Mouse (Mus musculus) kidney, adult 2 months (tissue): Measurements from ENCODE around the gene Casq2.

Experiments used
- CTCF ChIP-seq: fragments of 200-500 bp; conservative IDR thresholded peaks from 2 replicates; pipeline ENCODE4 v1.5.1; 2011; ENCODE audit warnings: low read depth, mild to moderate bottlenecking, control low read depth, low read length, moderate library complexity, mixed read lengths; ENCODE audit not compliant: insufficient read depth, insufficient read length
- POLR2A ChIP-seq: fragments of 200-500 bp; IDR thresholded peaks from one replicate; pipeline ENCODE4 v1.6.1; 2011; ENCODE audit warnings: low read depth, low read length, control low read depth

- TF ChIP-seq CTCF, result no peak
- no peak for TF ChIP-seq POLR2A
These were observed 1.3 kb upstream of the Casq2 start for GRCm38 (mm10) chr3:102084833-102085491.
